31 mouse cellular contexts compared by ENCODE assay signal in genomic region chr11:53604983-53605382, GRCm38 (mm10). TPM values are rescaled to one million over a fixed set of nuclear protein-coding genes. Genes with fewer than 3 reads are reported as not detected.
DNase-seq lines count a peak whose midpoint lies in the region; ATAC-seq and TF ChIP-seq lines count a peak whose summit lies in the region.
"Had no signal": no experiment of that assay in that cellular context is flagged by ENCODE, and none has a peak within 500 bp of the region (broad histone marks: within the 10 kb centered on the region; RNA-seq: fewer than 3 reads in every experiment).

No protein-coding gene starts in this region.

- no peak for TF ChIP-seq POLR2A in heart, adult 2 months (IDR thresholded peaks at IDR 0.05; ENCODE audit: insufficient read depth, low read depth, low read length)

- no peak overlapping the region for H3K4me3 ChIP-seq in heart, adult 2 months
- no peak overlapping the region for H3K4me3 ChIP-seq in liver, embryonic 12.5 days
- H3K4me3 ChIP-seq: embryonic facial prominence, embryonic 10.5 days; hindbrain, embryonic 13.5 days; limb, embryonic 15.5 days; neural tube, embryonic 15.5 days had no signal

- ATAC-seq in liver, embryonic 12.5 days = no peak
- ATAC-seq: forebrain, embryonic 16.5 days had no signal

- peak; percentile 30 for TF ChIP-seq CTCF in heart, adult 2 months (IDR thresholded peaks at IDR 0.05)

- no peak overlapping the region for H3K27ac ChIP-seq in heart, adult 2 months
- no peak overlapping the region for H3K27ac ChIP-seq in liver, embryonic 12.5 days
- H3K27ac ChIP-seq: embryonic facial prominence, embryonic 10.5 days; heart, embryonic 13.5 days; hindbrain, embryonic 13.5 days; limb, embryonic 15.5 days; midbrain, embryonic 10.5 days; neural tube, embryonic 15.5 days had no signal

- no peaks in the 10 kb centered on the region for H3K4me1 ChIP-seq in heart, adult 2 months (ENCODE audit: control insufficient read depth, insufficient read depth, low read length)
- H3K4me1 ChIP-seq in liver, embryonic 12.5 days = peaks cover 37% of the 10 kb centered on the region
- H3K4me1 ChIP-seq: limb, embryonic 15.5 days had no signal

- peak overlapping the region; percentile 39; the same call in 1 of the 2 replicates for H3K4me2 ChIP-seq in liver, embryonic 12.5 days
- H3K4me2 ChIP-seq: hindbrain, embryonic 13.5 days; limb, embryonic 15.5 days; neural tube, embryonic 15.5 days had no signal

- H3K9me3 ChIP-seq in liver, embryonic 12.5 days (replicated peaks) = no peaks in the 10 kb centered on the region
- H3K9me3 ChIP-seq: embryonic facial prominence, embryonic 10.5 days; heart, embryonic 13.5 days; hindbrain, embryonic 13.5 days; limb, embryonic 15.5 days; midbrain, embryonic 10.5 days; neural tube, embryonic 15.5 days had no signal

- 99% methylated on average over 3 of the region's 3 CpGs for WGBS in heart, adult 2 months
- WGBS in liver, embryonic 12.5 days (ENCODE audit: insufficient replicate concordance) = 78% methylated on average over 3 of the region's 3 CpGs

- no peak for DNase-seq in heart, adult 2 months
- DNase-seq in heart, postnatal 4 days = no peak
- DNase-seq in liver = no peak
- peak; percentile 6 for DNase-seq in 3T3-L1 (ENCODE audit: low read depth, low spot score)
- peak; percentile 59 for DNase-seq in ES-CJ7 (ENCODE audit: low read depth, low spot score)
- DNase-seq in embryo, embryonic 11 days = no peak
- DNase-seq in ovary, postnatal 36 days (ENCODE audit: low spot score) = no peak
- DNase-seq: adrenal gland, adult 8-10 months; B cell, adult 2 months; cerebellum, adult 9-10 months; gastrocnemius, postnatal 14 days; heart, adult 18-20 months; heart, postnatal 14 days; kidney, adult 8-10 months; kidney, postnatal 25 days; layer of hippocampus, adult 9-11 months; left cerebral cortex, postnatal 4 days; lung, postnatal 10 days; thymus, adult 2 months had no signal

- H3K27me3 ChIP-seq in heart, adult 2 months (ENCODE audit: control insufficient read depth, insufficient read depth, low read length) = no peaks in the 10 kb centered on the region
- no peaks in the 10 kb centered on the region for H3K27me3 ChIP-seq in liver, embryonic 12.5 days (replicated peaks)
- H3K27me3 ChIP-seq: heart, embryonic 13.5 days; hindbrain, embryonic 13.5 days; limb, embryonic 15.5 days; neural tube, embryonic 15.5 days had no signal

- H3K9ac ChIP-seq in heart, adult 2 months (ENCODE audit: low read depth, low read length) = no peak overlapping the region
- H3K9ac ChIP-seq in liver, embryonic 12.5 days = no peak overlapping the region
- H3K9ac ChIP-seq: heart, embryonic 13.5 days; hindbrain, embryonic 13.5 days; limb, embryonic 15.5 days; neural tube, embryonic 15.5 days had no signal

- H3K79me2 ChIP-seq in heart, adult 2 months (replicated peaks; ENCODE audit: control insufficient read depth, insufficient read depth, low read length) = no peaks in the 10 kb centered on the region

- intact Hi-C loops in heart, adult 2 months (cut with DNase I) = no loop called here

- no peaks in the 10 kb centered on the region for H3K36me3 ChIP-seq in heart, adult 2 months (ENCODE audit: control insufficient read depth, insufficient read depth, low read length)
- peaks cover 5% of the 10 kb centered on the region; the same call in 1 of the 2 replicates for H3K36me3 ChIP-seq in liver, embryonic 12.5 days

- TF ChIP-seq EP300 in heart, adult 2 months (IDR thresholded peaks at IDR 0.05; ENCODE audit: insufficient read depth, low read depth, low read length) = no peak

RNA-seq across cellular contexts. Expression of gene Il4, which starts 13.5 kb away (rescaled TPM):
- total RNA-seq in heart, adult 2 months (2021) = not detected
- polyA plus RNA-seq in heart, adult 2 months (2012; rRNA removed) = 0.27 TPM in 1 of 2 replicates, not detected in the other
- not detected for total RNA-seq in heart, postnatal 4 days (2021)
- polyA plus RNA-seq in liver, embryonic 12.5 days (2016; fragmentation: Nextera tagmentation; extraction: Ambion mirVana) = 0.81 TPM in 2 replicates
- total RNA-seq: adrenal gland, adult 8-10 months; gastrocnemius, postnatal 14 days; heart, adult 18-20 months; heart, postnatal 14 days; left cerebral cortex, adult 18-20 months; left cerebral cortex, postnatal 4 days had no signal

RNA-seq across cellular contexts. Expression of gene Il13, which starts 29.5 kb away (rescaled TPM):
- not detected for total RNA-seq in heart, adult 2 months (2021)
- polyA plus RNA-seq in heart, adult 2 months (2012; rRNA removed) = not detected in 2 replicates
- total RNA-seq in heart, postnatal 4 days (2021) = not detected
- polyA plus RNA-seq in liver, embryonic 12.5 days (2016; fragmentation: Nextera tagmentation; extraction: Ambion mirVana) = not detected in 2 replicates
- total RNA-seq: adrenal gland, adult 8-10 months; gastrocnemius, postnatal 14 days; heart, adult 18-20 months; heart, postnatal 14 days; left cerebral cortex, adult 18-20 months; left cerebral cortex, postnatal 4 days had no signal
- polyA plus RNA-seq: activated CD4-positive, CD25-positive, alpha-beta regulatory T cell, adult 4 months; embryonic facial prominence, embryonic 10.5 days; forebrain, embryonic 16.5 days; heart, embryonic 13.5 days; hindbrain, embryonic 13.5 days; inflammation-experienced regulatory T-cells, adult 6 months; limb, embryonic 15.5 days; midbrain, embryonic 10.5 days; neural tube, embryonic 15.5 days; stomach, embryonic 16.5 days had no signal

RNA-seq across cellular contexts. Expression of gene Kif3a, which starts 37.8 kb away (rescaled TPM):
- total RNA-seq in heart, adult 2 months (2021) = 1 to 10 TPM; 7.9 to 8.2 TPM
- polyA plus RNA-seq in heart, adult 2 months (2012; rRNA removed) = 4.9 and 9.0 TPM in 2 replicates
- 10 to 100 TPM; 14.1 to 14.4 TPM for total RNA-seq in heart, postnatal 4 days (2021)
- 13.7 and 14.5 TPM in 2 replicates for polyA plus RNA-seq in liver, embryonic 12.5 days (2016; fragmentation: Nextera tagmentation; extraction: Ambion mirVana)

Comparison
In these comparisons a context has a peak if more than half of its experiments do, and no peak if none do; other contexts are left out.
1. DNase-seq: peak in 3T3-L1 (single experiment) and ES-CJ7 (single experiment); none in heart, adult 2 months (0 of 2), heart, postnatal 4 days (single experiment), liver (single experiment), embryo, embryonic 11 days (single experiment) and ovary, postnatal 36 days (single experiment).